ENCODE assay signal across 24 mouse cellular contexts in the genomic region with DNA sequence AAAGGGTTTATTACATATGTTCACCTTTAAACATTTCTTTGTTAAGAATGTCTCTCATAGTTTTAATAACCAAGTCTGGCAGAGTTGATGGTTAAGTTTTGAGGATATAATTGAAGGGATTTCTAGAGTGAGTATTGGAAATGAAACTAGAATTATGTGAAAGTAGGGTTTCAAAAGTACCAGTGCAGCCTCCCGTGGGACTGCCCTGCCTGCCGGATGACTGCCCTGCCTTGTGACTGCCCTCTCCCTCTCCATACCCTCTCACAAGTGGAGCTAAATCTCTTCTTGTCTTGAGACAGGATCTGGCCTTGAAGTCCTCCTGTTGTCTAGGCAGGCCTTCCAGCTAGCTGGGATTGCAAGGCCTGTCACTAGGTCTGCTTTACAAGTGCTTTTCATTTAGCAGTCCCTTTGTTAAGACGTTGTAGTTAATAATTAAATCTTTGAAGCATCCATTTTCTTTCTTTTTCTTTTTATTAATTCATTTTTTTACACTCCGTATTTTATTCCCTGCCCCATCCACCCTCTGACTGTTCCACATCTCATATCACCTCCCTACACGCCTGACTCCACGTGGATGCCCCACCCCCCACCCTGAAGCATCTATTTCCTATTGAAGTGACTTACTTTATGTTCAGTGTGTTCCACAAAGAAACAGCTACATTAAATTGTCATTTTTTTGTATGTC. TPM values are rescaled to one million over a fixed set of nuclear protein-coding genes. Genes with fewer than 3 reads are reported as not detected.
DNase-seq lines count a peak whose midpoint lies in the region; ATAC-seq and TF ChIP-seq lines count a peak whose summit lies in the region.
"Had no signal": no experiment of that assay in that cellular context is flagged by ENCODE, and none has a peak within 500 bp of the region (broad histone marks: within the 10 kb centered on the region; RNA-seq: fewer than 3 reads in every experiment).

No protein-coding gene starts in this region.

- no peak for DNase-seq in forebrain, embryonic 10.5 days (ENCODE audit: extremely low spot score, low spot score)
- no peak for DNase-seq in forebrain, postnatal 0 days
- peak; percentile 63 for DNase-seq in CH12.LX (ENCODE audit: extremely low read depth)
- peak; percentile 23 for DNase-seq in splenic B cell, adult 2 months (ENCODE audit: low read depth, low spot score)
- DNase-seq in thymus, postnatal 36 days: no peak
- DNase-seq: adrenal gland, adult 8-10 months; adrenal gland, postnatal 36 days; B cell, adult 2 months; cerebellum, adult 18-20 months; cerebellum, adult 9-10 months; cerebellum, postnatal 14 days; gastrocnemius, postnatal 25 days; heart, postnatal 10 days; heart, postnatal 36 days; kidney, adult 18-20 months had no signal

- TF ChIP-seq RAD21 in CH12.LX (IDR thresholded peaks at IDR 0.05; ENCODE audit: low read depth, low read length): no peak

- no peaks in the 10 kb centered on the region for H3K9me3 ChIP-seq in forebrain, embryonic 13.5 days (replicated peaks)
- no peaks in the 10 kb centered on the region for H3K9me3 ChIP-seq in forebrain, embryonic 10.5 days
- no peaks in the 10 kb centered on the region for H3K9me3 ChIP-seq in forebrain, postnatal 0 days (ENCODE audit: low read length)
- no peaks in the 10 kb centered on the region for H3K9me3 ChIP-seq in forebrain, embryonic 12.5 days
- H3K9me3 ChIP-seq in CH12.LX (replicated peaks; ENCODE audit: low read length): no peaks in the 10 kb centered on the region
- H3K9me3 ChIP-seq: heart, embryonic 12.5 days; heart, embryonic 15.5 days; hindbrain, embryonic 10.5 days; hindbrain, embryonic 13.5 days had no signal

- no peaks in the 10 kb centered on the region for H3K27me3 ChIP-seq in forebrain, embryonic 13.5 days
- no peaks in the 10 kb centered on the region for H3K27me3 ChIP-seq in forebrain, embryonic 10.5 days (ENCODE audit: poor library complexity, severe bottlenecking)
- no peaks in the 10 kb centered on the region for H3K27me3 ChIP-seq in forebrain, postnatal 0 days (ENCODE audit: insufficient read depth, low read length)
- no peaks in the 10 kb centered on the region for H3K27me3 ChIP-seq in forebrain, embryonic 12.5 days
- H3K27me3 ChIP-seq in CH12.LX (replicated peaks): no peaks in the 10 kb centered on the region
- no peaks in the 10 kb centered on the region for H3K27me3 ChIP-seq in splenic B cell, adult 2 months (ENCODE audit: control insufficient read depth, insufficient read depth, low read length, poor library complexity, severe bottlenecking)
- H3K27me3 ChIP-seq: heart, embryonic 12.5 days; heart, embryonic 15.5 days; hindbrain, embryonic 13.5 days had no signal

- in situ Hi-C loops in CH12.LX (cut with MboI; ENCODE audit: low pct_ligation_motif_present, low pct_unique_long_range_greater_than_20kb, low sequenced_read_pairs): no loop called here

- H3K4me3 ChIP-seq in forebrain, embryonic 13.5 days: no peak overlapping the region
- no peak overlapping the region for H3K4me3 ChIP-seq in forebrain, embryonic 10.5 days
- H3K4me3 ChIP-seq in forebrain, postnatal 0 days (ENCODE audit: low read depth, low read length): no peak overlapping the region
- no peak overlapping the region for H3K4me3 ChIP-seq in forebrain, embryonic 12.5 days (replicated peaks)
- H3K4me3 ChIP-seq in CH12.LX (replicated peaks in 1 of 3; ENCODE audit: low read depth in 2 of 3, low read length in 2 of 3, poor library complexity in 1 of 3): no peak overlapping the region
- H3K4me3 ChIP-seq: heart, embryonic 12.5 days; heart, embryonic 15.5 days; hindbrain, embryonic 10.5 days; hindbrain, embryonic 13.5 days had no signal

- no peaks in the 10 kb centered on the region for H3K79me2 ChIP-seq in CH12.LX (replicated peaks; ENCODE audit: control insufficient read depth, extremely low read depth, insufficient read depth, poor library complexity, severe bottlenecking)

- peak; percentile 70 for TF ChIP-seq EP300 in CH12.LX (IDR thresholded peaks at IDR 0.05; ENCODE audit: low read length)

- WGBS in forebrain, embryonic 13.5 days: 81% methylated on average over 6 of the region's 6 CpGs
- WGBS in forebrain, embryonic 10.5 days: 91% methylated on average over 6 of the region's 6 CpGs
- 72% methylated on average over 6 of the region's 6 CpGs for WGBS in forebrain, postnatal 0 days
- WGBS in forebrain, embryonic 12.5 days: 80% methylated on average over 6 of the region's 6 CpGs

- no peak overlapping the region for H3K4me2 ChIP-seq in forebrain, embryonic 13.5 days
- H3K4me2 ChIP-seq in forebrain, postnatal 0 days (ENCODE audit: low read depth): no peak overlapping the region
- H3K4me2 ChIP-seq in forebrain, embryonic 12.5 days: no peak overlapping the region
- peak overlapping the region; percentile 45 for H3K4me2 ChIP-seq in CH12.LX (ENCODE audit: insufficient read depth, low read depth, poor library complexity, severe bottlenecking)
- H3K4me2 ChIP-seq: heart, embryonic 12.5 days; heart, embryonic 15.5 days; hindbrain, embryonic 13.5 days had no signal

- no peak for TF ChIP-seq POLR2A in CH12.LX (IDR thresholded peaks at IDR 0.05; ENCODE audit: low read depth, low read length)

- no peak overlapping the region for H3K9ac ChIP-seq in forebrain, embryonic 13.5 days
- H3K9ac ChIP-seq in forebrain, postnatal 0 days: no peak overlapping the region
- H3K9ac ChIP-seq in forebrain, embryonic 12.5 days: no peak overlapping the region
- no peak overlapping the region for H3K9ac ChIP-seq in CH12.LX (ENCODE audit: insufficient read depth, low read depth)
- H3K9ac ChIP-seq: heart, embryonic 12.5 days; heart, embryonic 15.5 days; hindbrain, embryonic 13.5 days had no signal

- no peak for TF ChIP-seq CTCF in forebrain, postnatal 0 days (IDR thresholded peaks at IDR 0.05; ENCODE audit: low read depth)
- TF ChIP-seq CTCF in CH12.LX (conservative IDR thresholded peaks at IDR 0.05 in 1 of 2, IDR thresholded peaks at IDR 0.05 in 1 of 2; ENCODE audit: low read depth in 2 of 2, low read length in 2 of 2): no peak

- ATAC-seq in forebrain, embryonic 13.5 days: peak; percentile 61; the same call in 1 of the 2 replicates
- peak; percentile 67; the same call in 1 of the 2 replicates for ATAC-seq in forebrain, postnatal 0 days
- ATAC-seq in forebrain, embryonic 12.5 days (ENCODE audit: low FRiP score): no peak
- ATAC-seq: hindbrain, embryonic 16.5 days; inflammation-experienced regulatory T-cells, adult 6 months; intestine, embryonic 16.5 days had no signal

- no peaks in the 10 kb centered on the region for H3K4me1 ChIP-seq in forebrain, embryonic 13.5 days
- H3K4me1 ChIP-seq in forebrain, embryonic 10.5 days: no peaks in the 10 kb centered on the region
- no peaks in the 10 kb centered on the region for H3K4me1 ChIP-seq in forebrain, postnatal 0 days (ENCODE audit: insufficient read depth)
- no peaks in the 10 kb centered on the region for H3K4me1 ChIP-seq in forebrain, embryonic 12.5 days
- H3K4me1 ChIP-seq in CH12.LX (ENCODE audit: control insufficient read depth in 1 of 2, insufficient read depth in 2 of 2): peaks cover 13 to 38% of the 10 kb centered on the region in 2 experiments; a peak in 3 of 4 replicates
- H3K4me1 ChIP-seq: heart, embryonic 12.5 days; heart, embryonic 15.5 days; hindbrain, embryonic 10.5 days; hindbrain, embryonic 13.5 days had no signal

- no peak overlapping the region for H3K27ac ChIP-seq in forebrain, embryonic 13.5 days
- no peak overlapping the region for H3K27ac ChIP-seq in forebrain, embryonic 10.5 days
- 0 out of 2 replicates have a peak overlapping the region, but pooled peaks have one; percentile 5 for H3K27ac ChIP-seq in forebrain, postnatal 0 days (ENCODE audit: low read depth, low read length)
- no peak overlapping the region for H3K27ac ChIP-seq in forebrain, embryonic 12.5 days
- H3K27ac ChIP-seq in CH12.LX (ENCODE audit: insufficient read depth, low read depth): no peak overlapping the region
- H3K27ac ChIP-seq: heart, embryonic 15.5 days; hindbrain, embryonic 10.5 days; hindbrain, embryonic 13.5 days had no signal

- no peaks in the 10 kb centered on the region for H3K36me3 ChIP-seq in forebrain, embryonic 13.5 days (ENCODE audit: poor library complexity, severe bottlenecking)
- H3K36me3 ChIP-seq in forebrain, embryonic 10.5 days (replicated peaks): no peaks in the 10 kb centered on the region; the same call in 1 of the 2 replicates
- no peaks in the 10 kb centered on the region for H3K36me3 ChIP-seq in forebrain, postnatal 0 days (ENCODE audit: insufficient read depth)
- H3K36me3 ChIP-seq in forebrain, embryonic 12.5 days (replicated peaks): no peaks in the 10 kb centered on the region
- H3K36me3 ChIP-seq in CH12.LX (replicated peaks in 1 of 2; ENCODE audit: control insufficient read depth in 1 of 2, insufficient read depth in 1 of 2, low read length in 1 of 2): peaks cover 0 to 17% of the 10 kb centered on the region in 2 experiments
- H3K36me3 ChIP-seq in splenic B cell, adult 2 months (ENCODE audit: control insufficient read depth, insufficient read depth, low read length, poor library complexity, severe bottlenecking): peaks cover 12% of the 10 kb centered on the region
- H3K36me3 ChIP-seq: heart, embryonic 12.5 days; heart, embryonic 15.5 days; hindbrain, embryonic 13.5 days had no signal

- dilution Hi-C loops in CH12.LX (cut with MboI; ENCODE audit: extremely low pct_ligation_motif_present, extremely low pct_unique_long_range_greater_than_20kb, low sequenced_read_pairs): no loop called here

TF ChIP-seq in CH12.LX, 34 proteins besides CTCF, POLR2A, EP300 and RAD21 (continues in another document):
- no peak for TF ChIP-seq ZNF384 (IDR thresholded peaks at IDR 0.05; ENCODE audit: low read depth, low read length)
- no peak for TF ChIP-seq PAX5 (IDR thresholded peaks at IDR 0.05; ENCODE audit: low read length)

RNA-seq across cellular contexts. Expression of a gene that starts 46.0 kb away (rescaled TPM):
- 14.6 and 15.6 TPM in 2 replicates for polyA plus RNA-seq in forebrain, embryonic 13.5 days (2015; fragmentation: Nextera tagmentation; extraction: Ambion mirVana)
- polyA plus RNA-seq in forebrain, embryonic 10.5 days (2016; fragmentation: Nextera tagmentation; extraction: Ambion mirVana): 19.5 and 21.2 TPM in 2 replicates
- total RNA-seq in forebrain, postnatal 0 days (2014; rRNA removed): 15.7 and 20.8 TPM in 2 replicates
- 11.6 and 12.5 TPM in 2 replicates for polyA plus RNA-seq in forebrain, postnatal 0 days (2015; fragmentation: Nextera tagmentation; extraction: Ambion mirVana)
- 16.6 and 18.3 TPM in 2 replicates for polyA plus RNA-seq in forebrain, embryonic 12.5 days (2016; fragmentation: Nextera tagmentation; extraction: Ambion mirVana)
- 19.7 and 20.1 TPM in 2 replicates for total RNA-seq in CH12.LX (2012; rRNA removed)
- 26.6 and 28.9 TPM in 2 replicates for total RNA-seq in CH12.LX (2014; rRNA removed)
- polyA plus RNA-seq in CH12.LX (2012; ENCODE audit: insufficient read length, low read depth): 24.3 and 27.8 TPM in 2 replicates

RNA-seq across cellular contexts. Expression of a gene that starts 46.3 kb away (rescaled TPM):
- 12.1 and 13.5 TPM in 2 replicates for polyA plus RNA-seq in forebrain, embryonic 13.5 days (2015; fragmentation: Nextera tagmentation; extraction: Ambion mirVana)
- polyA plus RNA-seq in forebrain, embryonic 10.5 days (2016; fragmentation: Nextera tagmentation; extraction: Ambion mirVana): 25.3 and 26.6 TPM in 2 replicates
- 4.2 and 5.1 TPM in 2 replicates for total RNA-seq in forebrain, postnatal 0 days (2014; rRNA removed)
- 3.2 and 3.3 TPM in 2 replicates for polyA plus RNA-seq in forebrain, postnatal 0 days (2015; fragmentation: Nextera tagmentation; extraction: Ambion mirVana)
- polyA plus RNA-seq in forebrain, embryonic 12.5 days (2016; fragmentation: Nextera tagmentation; extraction: Ambion mirVana): 19.7 and 21.5 TPM in 2 replicates
- 17.5 and 18.2 TPM in 2 replicates for total RNA-seq in CH12.LX (2012; rRNA removed)
- total RNA-seq in CH12.LX (2014; rRNA removed): 38.0 and 38.6 TPM in 2 replicates
- polyA plus RNA-seq in CH12.LX (2012; ENCODE audit: insufficient read length, low read depth): 23.1 and 24.0 TPM in 2 replicates

Comparison
In these comparisons a context has a peak if more than half of its experiments do, and no peak if none do; other contexts are left out.
1. DNase-seq: peak in CH12.LX (single experiment) and splenic B cell, adult 2 months (single experiment); none in forebrain, embryonic 10.5 days (single experiment), forebrain, postnatal 0 days (single experiment) and thymus, postnatal 36 days (0 of 2).